In the genomic region with DNA sequence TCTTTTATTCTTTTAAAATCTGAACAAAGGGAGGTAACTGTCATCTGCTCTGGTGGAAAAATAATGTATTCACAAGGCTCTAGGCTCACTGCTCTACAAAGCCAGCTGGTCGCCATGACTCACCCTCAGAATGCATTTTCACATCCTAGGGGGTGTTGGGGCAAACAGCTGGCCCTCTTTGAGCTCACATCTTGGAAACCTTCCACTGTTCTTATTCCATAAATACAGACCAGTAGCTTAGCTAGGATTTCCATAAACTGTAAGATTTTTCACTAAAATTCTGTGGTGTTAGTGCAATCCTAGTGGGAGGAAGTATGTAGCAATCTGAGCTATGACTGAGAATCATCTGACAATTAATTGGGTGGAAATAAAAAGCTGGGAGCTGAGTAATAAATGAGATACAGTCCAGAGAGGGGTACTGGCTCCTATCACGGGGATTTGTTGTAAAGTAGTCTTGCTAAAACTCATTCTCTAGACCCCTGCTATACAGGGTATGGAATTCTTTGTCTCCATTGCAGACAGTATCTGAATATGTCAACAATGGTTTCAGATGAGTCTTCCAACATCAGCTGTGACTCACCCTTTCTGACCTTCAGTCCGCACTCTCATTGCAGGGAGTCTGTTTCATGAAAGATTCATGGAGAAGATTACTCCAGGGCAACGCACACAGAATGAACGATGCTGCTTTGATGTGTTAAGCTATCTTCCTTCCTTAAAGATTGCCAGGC, we compare ENCODE assay signal across 9 mouse cellular contexts.
DNase-seq lines count a peak whose midpoint lies in the region; ATAC-seq and TF ChIP-seq lines count a peak whose summit lies in the region.
"Had no signal": no experiment of that assay in that cellular context is flagged by ENCODE, and none has a peak within 500 bp of the region (broad histone marks: within the 10 kb centered on the region; RNA-seq: fewer than 3 reads in every experiment).

No protein-coding gene starts in this region.

- WGBS in intestine, embryonic 15.5 days: 35% methylated on average over 5 of the region's 5 CpGs
- WGBS in intestine, postnatal 0 days: 49% methylated on average over 5 of the region's 5 CpGs
- WGBS in hindbrain, embryonic 14.5 days: 19% methylated on average over 5 of the region's 5 CpGs
- 18% methylated on average over 5 of the region's 5 CpGs for WGBS in midbrain, embryonic 13.5 days

- no peak overlapping the region for H3K4me2 ChIP-seq in intestine, embryonic 15.5 days (replicated peaks)
- H3K4me2 ChIP-seq in intestine, postnatal 0 days (replicated peaks; ENCODE audit: low read depth): no peak overlapping the region
- no peak overlapping the region for H3K4me2 ChIP-seq in hindbrain, embryonic 14.5 days (replicated peaks)
- H3K4me2 ChIP-seq in midbrain, embryonic 13.5 days (replicated peaks): no peak overlapping the region
- H3K4me2 ChIP-seq: embryonic facial prominence, embryonic 15.5 days had no signal

- H3K9me3 ChIP-seq in intestine, embryonic 15.5 days: no peaks in the 10 kb centered on the region
- no peaks in the 10 kb centered on the region for H3K9me3 ChIP-seq in intestine, postnatal 0 days (ENCODE audit: control insufficient read depth)
- no peaks in the 10 kb centered on the region for H3K9me3 ChIP-seq in hindbrain, embryonic 14.5 days (ENCODE audit: control insufficient read depth, low read length)
- H3K9me3 ChIP-seq in midbrain, embryonic 13.5 days: no peaks in the 10 kb centered on the region
- H3K9me3 ChIP-seq: embryonic facial prominence, embryonic 15.5 days had no signal

- H3K4me1 ChIP-seq in intestine, embryonic 15.5 days (replicated peaks): no peaks in the 10 kb centered on the region
- no peaks in the 10 kb centered on the region for H3K4me1 ChIP-seq in intestine, postnatal 0 days (replicated peaks; ENCODE audit: control insufficient read depth, insufficient read depth, low read length)
- H3K4me1 ChIP-seq in hindbrain, embryonic 14.5 days (replicated peaks; ENCODE audit: control insufficient read depth, insufficient read depth, low read length): 0 out of 2 replicates have a peak, but pooled peaks cover 4% of the 10 kb centered on the region
- peaks cover 15% of the 10 kb centered on the region for H3K4me1 ChIP-seq in midbrain, embryonic 13.5 days (replicated peaks)
- H3K4me1 ChIP-seq: embryonic facial prominence, embryonic 15.5 days had no signal

- H3K27ac ChIP-seq in intestine, embryonic 15.5 days: no peak overlapping the region
- H3K27ac ChIP-seq in intestine, postnatal 0 days (ENCODE audit: low read depth, low read length): no peak overlapping the region
- peak overlapping the region; percentile 40; the same call in 1 of the 2 replicates for H3K27ac ChIP-seq in hindbrain, embryonic 14.5 days
- H3K27ac ChIP-seq in midbrain, embryonic 13.5 days: peak overlapping the region; percentile 85
- H3K27ac ChIP-seq: embryonic facial prominence, embryonic 15.5 days had no signal

- ATAC-seq in intestine, embryonic 15.5 days: 0 out of 2 replicates have a peak, but pooled peaks have one; percentile 31
- no peak for ATAC-seq in intestine, postnatal 0 days
- peak; percentile 74; the same call in 1 of the 2 replicates for ATAC-seq in hindbrain, embryonic 14.5 days (ENCODE audit: low FRiP score)
- peak; percentile 92 for ATAC-seq in midbrain, embryonic 13.5 days

- peak; percentile 51 for DNase-seq in adrenal gland, postnatal 10 days
- no peak for DNase-seq in hindbrain, embryonic 14.5 days (ENCODE audit: low spot score)
- DNase-seq in kidney, postnatal 4 days: no peak
- no peak for DNase-seq in cerebellum, postnatal 36 days
- no peak for DNase-seq in ovary, adult 18-20 months (ENCODE audit: low spot score)

- H3K36me3 ChIP-seq in intestine, embryonic 15.5 days: no peaks in the 10 kb centered on the region
- no peaks in the 10 kb centered on the region for H3K36me3 ChIP-seq in intestine, postnatal 0 days (ENCODE audit: control insufficient read depth, insufficient read depth)
- no peaks in the 10 kb centered on the region for H3K36me3 ChIP-seq in hindbrain, embryonic 14.5 days (replicated peaks; ENCODE audit: control insufficient read depth, insufficient read depth)
- H3K36me3 ChIP-seq in midbrain, embryonic 13.5 days: no peaks in the 10 kb centered on the region
- H3K36me3 ChIP-seq: embryonic facial prominence, embryonic 15.5 days had no signal

- no peaks in the 10 kb centered on the region for H3K27me3 ChIP-seq in intestine, embryonic 15.5 days (replicated peaks)
- no peaks in the 10 kb centered on the region for H3K27me3 ChIP-seq in intestine, postnatal 0 days (replicated peaks; ENCODE audit: control insufficient read depth, insufficient read depth, low read length)
- no peaks in the 10 kb centered on the region for H3K27me3 ChIP-seq in hindbrain, embryonic 14.5 days (ENCODE audit: control insufficient read depth, insufficient read depth, low read length)
- no peaks in the 10 kb centered on the region for H3K27me3 ChIP-seq in midbrain, embryonic 13.5 days
- H3K27me3 ChIP-seq: embryonic facial prominence, embryonic 15.5 days had no signal

- H3K9ac ChIP-seq in intestine, embryonic 15.5 days: no peak overlapping the region
- H3K9ac ChIP-seq in intestine, postnatal 0 days (ENCODE audit: low read depth, low read length): no peak overlapping the region
- no peak overlapping the region for H3K9ac ChIP-seq in hindbrain, embryonic 14.5 days
- H3K9ac ChIP-seq in midbrain, embryonic 13.5 days (replicated peaks): no peak overlapping the region
- H3K9ac ChIP-seq: embryonic facial prominence, embryonic 15.5 days had no signal

- H3K4me3 ChIP-seq in intestine, embryonic 15.5 days (replicated peaks): no peak overlapping the region
- no peak overlapping the region for H3K4me3 ChIP-seq in intestine, postnatal 0 days (ENCODE audit: low read depth, low read length)
- H3K4me3 ChIP-seq in hindbrain, embryonic 14.5 days (replicated peaks; ENCODE audit: low read length): no peak overlapping the region
- no peak overlapping the region for H3K4me3 ChIP-seq in midbrain, embryonic 13.5 days (replicated peaks)
- H3K4me3 ChIP-seq: embryonic facial prominence, embryonic 15.5 days had no signal

- no peak for TF ChIP-seq CTCF in intestine, postnatal 0 days (IDR thresholded peaks at IDR 0.05; ENCODE audit: low read depth)

Comparison
In these comparisons a context has a peak if more than half of its experiments do, and no peak if none do; other contexts are left out.
1. H3K27ac ChIP-seq: peak in hindbrain, embryonic 14.5 days (single experiment) and midbrain, embryonic 13.5 days (single experiment); none in intestine, embryonic 15.5 days (single experiment) and intestine, postnatal 0 days (single experiment).